Mouse (Mus musculus) lung, postnatal 0 days (tissue): ENCODE results near the gene Reg4. TPM values are rescaled to one million over a fixed set of nuclear protein-coding genes. Genes with fewer than 3 reads are reported as not detected.

Experiments used
- ATAC-seq: fragments of 200-750 bp; cut with Nextera tagmentation; 2 replicates; pipeline ENCODE4 v1.8.0; 2017; ENCODE audit warnings: moderate library complexity
- DNase-seq: peaks from one replicate; pipeline ENCODE4 v3.0.0-alpha.2; 2016; ENCODE audit warnings: low spot score
- H3K27ac ChIP-seq: fragments of 300-500 bp; sonication (generic); 2 replicates; pipeline ENCODE4 v1.5.1; 2014; ENCODE audit warnings: antibody characterized with exemption, mild to moderate bottlenecking, low read length, mixed read lengths
- H3K27me3 ChIP-seq: fragments of 300-500 bp; sonication (generic); replicated peaks from 2 replicates; pipeline ENCODE4 v1.6.1; 2014; ENCODE audit warnings: low read length, mixed read lengths; ENCODE audit not compliant: insufficient read depth
- H3K36me3 ChIP-seq: fragments of 300-500 bp; sonication (generic); 2 replicates; pipeline ENCODE4 v1.6.1; 2014; ENCODE audit warnings: low read length, mixed read lengths; ENCODE audit not compliant: insufficient read depth
- H3K4me1 ChIP-seq: fragments of 300-500 bp; sonication (generic); 2 replicates; pipeline ENCODE4 v1.6.1; 2014; ENCODE audit warnings: antibody characterized with exemption, low read depth, low read length, mixed read lengths; ENCODE audit not compliant: insufficient read depth
- H3K4me2 ChIP-seq: fragments of 300-500 bp; sonication (generic); replicated peaks from 2 replicates; pipeline ENCODE4 v1.6.1; 2014; ENCODE audit warnings: low read depth, mild to moderate bottlenecking, low read length, moderate library complexity, mixed read lengths
- H3K4me3 ChIP-seq: fragments of 300-500 bp; sonication (generic); 2 replicates; pipeline ENCODE4 v1.5.1; 2014; ENCODE audit warnings: low read depth, low read length
- H3K9ac ChIP-seq: fragments of 300-500 bp; sonication (generic); replicated peaks from 2 replicates; pipeline ENCODE4 v1.6.1; 2014; ENCODE audit warnings: low read depth, mild to moderate bottlenecking
- H3K9me3 ChIP-seq: fragments of 300-500 bp; sonication (generic); 2 replicates; pipeline ENCODE4 v1.6.1; 2016; ENCODE audit warnings: low read length, mixed read lengths
- CTCF ChIP-seq: IDR thresholded peaks from 2 replicates; pipeline ENCODE4 v1.5.1; 2016; ENCODE audit warnings: antibody characterized with exemption, mild to moderate bottlenecking
- EP300 ChIP-seq: IDR thresholded peaks from 2 replicates; pipeline ENCODE4 v1.6.1; 2016; ENCODE audit warnings: antibody characterized with exemption, mild to moderate bottlenecking, control low read depth
- WGBS: fragments of 180-500 bp; shearing (Covaris S2); extraction: QIAGEN DNeasy Blood & Tissue Kit; methylation state at CpG from one replicate; pipeline ENCODE4 v1.1.7; 2014; 5-methylcytosine and 5-hydroxymethylcytosine counted together
- polyA plus RNA-seq: library from polyadenylated mRNA; unstranded; fragments of >200 nt; fragmentation: Nextera tagmentation; extraction: Ambion mirVana; gene quantifications from 2 replicates; pipeline ENCODE4 v1.2.1, GENCODE M21; 2015

The Reg4 gene
- polyA plus RNA-seq, 1 experiment from 2014 or later = not detected

GRCm38 (mm10) chr3:98199747-98200146, 22.2 kb upstream of the Reg4 start:
- Histone ChIP-seq H3K4me1 (no peaks in the 10 kb centered on the region), H3K4me3 (no peak overlapping the region), H3K27ac (no peak overlapping the region), H3K9ac (no peak overlapping the region), H3K36me3 (no peaks in the 10 kb centered on the region), H3K4me2 (no peak overlapping the region), H3K9me3 (no peaks in the 10 kb centered on the region), H3K27me3 (no peaks in the 10 kb centered on the region)
- WGBS = 61% methylated on average over 5 of the region's 5 CpGs
- ATAC-seq (no peak), DNase-seq (no peak)
- no peak for TF ChIP-seq CTCF
- TF ChIP-seq EP300 = no peak

DNA sequence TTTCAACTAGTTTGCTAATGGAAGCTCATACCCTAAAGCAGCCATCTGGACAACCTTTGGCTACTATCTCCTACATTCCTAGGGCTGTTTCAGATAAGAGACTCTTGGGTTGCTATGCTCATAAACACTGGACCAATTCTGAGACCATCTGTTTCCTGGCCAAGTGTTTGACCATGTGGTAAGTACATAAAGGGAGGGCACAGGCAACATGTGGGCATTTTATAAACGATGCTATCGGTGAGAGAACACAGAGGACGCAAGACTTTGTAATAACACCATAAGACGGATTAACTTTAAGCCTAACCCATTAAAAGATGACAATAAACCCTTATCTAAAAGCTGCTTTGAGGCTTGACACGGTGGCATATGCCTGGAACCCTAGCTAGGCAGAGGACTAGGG, 18.7 kb upstream of the Reg4 start:
- Histone ChIP-seq H3K36me3 (no peaks in the 10 kb centered on the region), H3K4me1 (no peaks in the 10 kb centered on the region), H3K4me2 (no peak overlapping the region), H3K4me3 (no peak overlapping the region), H3K27me3 (no peaks in the 10 kb centered on the region), H3K27ac (no peak overlapping the region), H3K9ac (no peak overlapping the region), H3K9me3 (no peaks in the 10 kb centered on the region)
- 33% methylated on average over 5 of the region's 5 CpGs for WGBS
- TF ChIP-seq CTCF = no peak
- TF ChIP-seq EP300 = no peak
- ATAC-seq (no peak), DNase-seq (no peak)

GRCm38 (mm10) chr3:98206977-98207376, 15.0 kb upstream of the Reg4 start:
- no peak overlapping the region for H3K4me2 ChIP-seq
- no peak overlapping the region for H3K9ac ChIP-seq
- 16% methylated on average over 3 of the region's 3 CpGs for WGBS
- H3K4me1 ChIP-seq = no peaks in the 10 kb centered on the region
- H3K27me3 ChIP-seq = no peaks in the 10 kb centered on the region
- no peak for ATAC-seq
- H3K36me3 ChIP-seq = no peaks in the 10 kb centered on the region
- no peak overlapping the region for H3K27ac ChIP-seq
- no peak overlapping the region for H3K4me3 ChIP-seq
- TF ChIP-seq CTCF (no peak), EP300 (no peak)
- no peaks in the 10 kb centered on the region for H3K9me3 ChIP-seq
- no peak for DNase-seq

- 69% methylated on average over 4 of the region's 4 CpGs for WGBS
- H3K4me1 ChIP-seq = no peaks in the 10 kb centered on the region
- TF ChIP-seq CTCF = no peak
- TF ChIP-seq EP300 = no peak
Observed at GRCm38 (mm10) chr3:98209161-98209560, 12.8 kb upstream of the Reg4 start.

DNA sequence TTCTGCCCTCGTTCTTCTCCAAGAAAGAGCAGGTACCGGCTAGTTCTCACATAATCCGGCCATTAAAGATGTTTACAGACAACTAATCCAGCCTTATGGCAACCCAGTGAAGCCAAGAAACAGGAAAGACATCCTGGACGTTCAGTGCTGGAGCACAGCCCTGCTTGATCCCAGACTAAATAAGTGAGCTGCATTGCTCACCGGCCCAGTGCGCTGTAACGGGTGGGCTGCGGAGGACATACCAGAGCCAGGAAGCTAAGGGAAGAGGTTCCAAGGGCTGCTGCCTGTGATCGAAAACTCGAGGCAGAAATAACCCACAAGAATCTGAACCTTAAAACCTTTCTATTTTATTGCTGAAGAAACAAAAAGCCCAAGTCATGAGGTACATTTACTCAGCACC, 11.1 kb upstream of the Reg4 start:
- Histone ChIP-seq H3K4me3 (no peak overlapping the region), H3K27ac (no peak overlapping the region), H3K9ac (no peak overlapping the region), H3K27me3 (no peaks in the 10 kb centered on the region), H3K4me1 (no peaks in the 10 kb centered on the region), H3K9me3 (no peaks in the 10 kb centered on the region), H3K4me2 (no peak overlapping the region), H3K36me3 (no peaks in the 10 kb centered on the region)
- WGBS = 63% methylated on average over 10 of the region's 10 CpGs
- ATAC-seq (no peak), DNase-seq (no peak)
- no peak for TF ChIP-seq EP300
- TF ChIP-seq CTCF = no peak

More at GRCm38 (mm10) chr3:98209161-98209560, 12.8 kb upstream of the Reg4 start:
- Histone ChIP-seq H3K9me3 (no peaks in the 10 kb centered on the region), H3K36me3 (no peaks in the 10 kb centered on the region), H3K9ac (no peak overlapping the region), H3K4me2 (no peak overlapping the region), H3K4me3 (no peak overlapping the region), H3K27ac (no peak overlapping the region), H3K27me3 (no peaks in the 10 kb centered on the region)
- DNase-seq (no peak), ATAC-seq (no peak)

DNA sequence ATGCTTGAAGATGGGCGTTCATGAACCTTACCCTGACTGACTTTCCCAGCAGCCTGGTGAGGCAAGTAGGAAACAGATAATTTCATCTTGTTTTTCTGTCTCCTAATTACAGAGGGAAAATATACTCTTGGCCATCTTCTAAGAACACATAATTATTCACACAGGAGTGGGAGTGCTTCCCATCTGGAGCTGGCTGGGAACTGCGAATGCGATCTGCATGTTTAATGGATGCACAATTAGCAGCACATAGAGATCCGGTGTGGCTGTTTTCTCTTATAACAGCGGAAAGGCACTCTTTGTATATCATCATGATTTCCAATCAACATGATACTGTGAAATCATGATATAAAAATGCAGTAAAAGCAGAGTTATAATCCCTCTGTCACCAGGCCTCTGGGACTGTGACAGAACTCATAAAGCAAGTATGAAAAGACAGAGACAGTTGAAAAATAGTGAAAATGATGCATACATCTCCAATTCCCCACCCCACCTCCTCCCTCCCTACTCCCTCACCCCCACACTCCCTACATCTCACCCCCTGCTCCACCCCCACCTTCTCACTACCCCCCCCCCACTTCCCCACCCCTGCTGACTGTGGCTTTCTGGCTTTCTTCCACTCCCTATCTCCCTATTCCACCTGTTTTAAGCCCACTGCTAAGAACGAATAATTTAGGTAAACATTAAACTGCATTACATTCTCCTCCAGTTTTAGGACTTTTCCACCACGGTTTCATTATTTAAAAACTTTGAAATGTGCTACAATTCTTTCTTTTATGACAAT, 10.5 kb upstream of the Reg4 start:
- H3K27ac ChIP-seq = no peak overlapping the region
- no peaks in the 10 kb centered on the region for H3K4me1 ChIP-seq
- ATAC-seq (no peak), DNase-seq (no peak)
- H3K9ac ChIP-seq = no peak overlapping the region
- no peaks in the 10 kb centered on the region for H3K27me3 ChIP-seq
- H3K4me2 ChIP-seq = no peak overlapping the region
- TF ChIP-seq CTCF (no peak), EP300 (no peak)
- H3K9me3 ChIP-seq = no peaks in the 10 kb centered on the region
- H3K4me3 ChIP-seq = no peak overlapping the region
- no peaks in the 10 kb centered on the region for H3K36me3 ChIP-seq
- WGBS = 61% methylated on average over 7 of the region's 7 CpGs

GRCm38 (mm10) chr3:98216296-98216695, 5.7 kb upstream of the Reg4 start:
- WGBS = 66% methylated on average over 3 of the region's 3 CpGs
- Histone ChIP-seq H3K4me1 (no peaks in the 10 kb centered on the region), H3K27ac (no peak overlapping the region), H3K4me3 (no peak overlapping the region), H3K9me3 (no peaks in the 10 kb centered on the region), H3K27me3 (no peaks in the 10 kb centered on the region), H3K9ac (no peak overlapping the region), H3K4me2 (no peak overlapping the region), H3K36me3 (no peaks in the 10 kb centered on the region)
- no peak for ATAC-seq
- no peak for DNase-seq
- TF ChIP-seq EP300 = no peak
- TF ChIP-seq CTCF = no peak
